Mouse (Mus musculus): ENCODE data around the gene Zc3h10. TPM values are rescaled to one million over a fixed set of nuclear protein-coding genes. Genes with fewer than 3 reads are reported as not detected.
"Not testable (repeated sequence)": the region's sequence is repeated elsewhere in the genome, so short reads cannot be mapped to it uniquely, and the experiment has no call there.

Gene Zc3h10
- polyA plus RNA-seq, 1 experiment from 2014 or later, result 6.2 TPM

DNA sequence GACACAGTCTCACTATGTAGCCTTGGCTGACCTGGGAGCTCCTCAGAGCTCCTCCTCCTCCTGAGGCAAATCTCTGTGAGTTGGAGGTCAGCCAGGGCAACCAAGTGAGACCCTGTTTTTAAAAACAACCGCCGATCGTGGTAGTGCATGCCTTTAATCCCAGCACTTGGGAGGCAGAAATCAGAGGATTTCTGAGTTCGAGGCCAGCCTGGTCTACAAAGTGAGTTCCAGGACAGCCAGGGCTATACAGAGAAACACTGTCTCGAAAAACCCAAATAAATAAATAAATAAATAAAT lies 42.3 kb downstream of the Zc3h10 start:
- peak overlapping the region; percentile 44; the same call in 1 of the 2 replicates for H3K4me2 ChIP-seq

DNA sequence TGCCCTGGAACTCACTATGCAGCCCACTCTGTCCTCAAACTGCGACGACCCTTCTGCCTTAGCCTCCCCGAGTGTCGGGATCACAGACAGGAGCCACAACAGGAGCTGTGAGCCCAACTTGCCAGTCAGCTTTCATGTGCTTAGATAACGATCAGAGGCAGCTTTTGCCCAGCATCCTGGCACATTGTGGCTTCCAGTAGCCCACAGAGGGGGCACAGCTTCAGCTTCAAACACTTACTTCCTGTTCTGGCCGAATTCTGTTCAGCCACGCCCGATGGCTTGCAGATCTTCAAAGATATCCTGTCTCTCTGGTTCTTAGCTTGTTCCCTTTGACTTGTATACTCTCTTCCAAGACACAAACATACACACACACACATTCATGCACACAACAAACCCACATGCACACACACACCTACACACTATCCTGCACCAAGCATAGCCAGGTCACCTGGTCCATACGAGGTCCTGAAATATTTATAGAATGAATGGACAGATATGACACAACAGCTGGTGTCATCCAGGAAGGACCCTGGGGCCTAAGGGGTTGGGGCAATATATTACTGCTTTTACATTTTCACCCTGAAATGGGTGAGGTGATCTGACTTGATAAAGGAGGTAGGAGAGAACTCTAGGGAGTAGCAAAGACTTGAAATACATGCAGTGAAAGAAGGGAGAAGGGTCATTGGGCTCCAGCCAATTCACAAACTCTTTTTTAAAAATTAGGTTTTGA lies 42.8 kb downstream of the Zc3h10 start:
- H3K27me3 ChIP-seq, result no peaks in the 10 kb centered on the region
- H3K36me3 ChIP-seq, result peaks cover 1% of the 10 kb centered on the region
- no peak overlapping the region for H3K4me3 ChIP-seq (replicated peaks)
- peak overlapping the region; percentile 56 for H3K9ac ChIP-seq
- H3K9me3 ChIP-seq (replicated peaks), result no peaks in the 10 kb centered on the region
- no peak for DNase-seq
- peak; percentile 29 for ATAC-seq (ENCODE audit: low read depth)
- 16% methylated on average over 9 of the region's 9 CpGs for WGBS (ENCODE audit: insufficient replicate concordance)
- peak overlapping the region; percentile 44 for H3K4me2 ChIP-seq
- peaks cover 47% of the 10 kb centered on the region for H3K4me1 ChIP-seq (replicated peaks)
- H3K27ac ChIP-seq, result peak overlapping the region; percentile 72

More for the DNA sequence above, 42.3 kb downstream of the Zc3h10 start:
- not testable (repeated sequence) for DNase-seq; H3K27me3 ChIP-seq; H3K9ac ChIP-seq; H3K4me3 ChIP-seq (replicated peaks); ATAC-seq (ENCODE audit: low read depth); H3K9me3 ChIP-seq (replicated peaks); H3K36me3 ChIP-seq
- Histone ChIP-seq H3K4me1 (replicated peaks) (peaks cover 47% of the 10 kb centered on the region), H3K27ac (peak overlapping the region; percentile 72)
- 73% methylated on average over 5 of the region's 5 CpGs for whole genome bisulfite sequencing (ENCODE audit: insufficient replicate concordance)

DNA sequence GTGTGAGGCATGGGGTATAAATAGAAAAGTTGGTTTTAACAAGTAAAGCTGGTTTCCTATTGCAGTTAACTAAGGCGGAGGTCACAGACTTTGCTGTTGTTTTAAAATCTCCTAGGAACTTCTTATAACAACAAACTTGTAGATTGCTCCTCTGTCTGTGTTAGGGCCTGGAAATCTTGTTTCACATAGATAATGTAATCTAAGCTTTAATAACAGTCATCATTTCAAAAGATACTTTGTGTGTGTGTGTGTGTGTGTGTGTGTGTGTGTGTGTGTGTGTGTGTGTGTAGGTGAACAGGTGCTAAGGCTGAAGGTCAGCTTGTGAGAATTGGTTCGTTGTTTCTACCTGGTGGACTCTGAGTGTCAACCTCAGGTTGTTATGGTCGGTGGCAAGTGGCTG lies 43.6 kb downstream of the Zc3h10 start:
- H3K4me1 ChIP-seq (replicated peaks), result peaks cover 54% of the 10 kb centered on the region
- no peak overlapping the region for H3K4me2 ChIP-seq
- H3K9me3 ChIP-seq (replicated peaks), result no peaks in the 10 kb centered on the region
- H3K27me3 ChIP-seq, result no peaks in the 10 kb centered on the region
- no peak for ATAC-seq (ENCODE audit: low read depth)
- 59% methylated on average over 3 of the region's 3 CpGs for WGBS (ENCODE audit: insufficient replicate concordance)
- H3K36me3 ChIP-seq, result no peaks in the 10 kb centered on the region
- DNase-seq, result no peak
- H3K27ac ChIP-seq, result peak overlapping the region; percentile 72; the same call in 1 of the 2 replicates
- H3K9ac ChIP-seq, result no peak overlapping the region
- H3K4me3 ChIP-seq (replicated peaks), result no peak overlapping the region

DNA sequence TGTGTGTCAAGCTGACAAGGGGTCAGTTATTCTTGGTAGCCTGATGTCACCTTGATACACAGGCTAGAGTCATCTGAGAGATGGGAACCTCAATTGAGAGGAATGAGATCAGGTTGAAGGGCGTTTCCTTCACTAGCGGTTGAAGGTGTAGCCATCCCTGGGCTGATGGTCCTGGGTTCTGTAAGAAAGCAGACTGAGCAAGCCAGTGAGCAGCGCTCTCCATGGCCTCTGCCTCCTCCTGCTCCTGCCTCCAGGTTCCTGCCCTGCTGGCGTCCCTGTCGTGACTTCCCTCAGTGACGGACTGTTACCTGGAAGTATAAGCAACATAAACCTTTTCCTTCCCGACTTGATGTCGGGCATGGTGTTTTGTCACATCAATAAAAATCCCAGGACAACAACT lies 44.0 kb downstream of the Zc3h10 start:
- no peak for DNase-seq
- Histone ChIP-seq H3K9ac (no peak overlapping the region), H3K36me3 (no peaks in the 10 kb centered on the region), H3K27me3 (no peaks in the 10 kb centered on the region), H3K4me1 (replicated peaks) (peaks cover 54% of the 10 kb centered on the region), H3K4me2 (no peak overlapping the region), H3K9me3 (replicated peaks) (no peaks in the 10 kb centered on the region), H3K4me3 (replicated peaks) (no peak overlapping the region), H3K27ac (0 out of 2 replicates have a peak overlapping the region, but pooled peaks have one; percentile 3)
- ATAC-seq (ENCODE audit: low read depth), result no peak
- 79% methylated on average over 8 of the region's 8 CpGs for WGBS (ENCODE audit: insufficient replicate concordance)

DNA sequence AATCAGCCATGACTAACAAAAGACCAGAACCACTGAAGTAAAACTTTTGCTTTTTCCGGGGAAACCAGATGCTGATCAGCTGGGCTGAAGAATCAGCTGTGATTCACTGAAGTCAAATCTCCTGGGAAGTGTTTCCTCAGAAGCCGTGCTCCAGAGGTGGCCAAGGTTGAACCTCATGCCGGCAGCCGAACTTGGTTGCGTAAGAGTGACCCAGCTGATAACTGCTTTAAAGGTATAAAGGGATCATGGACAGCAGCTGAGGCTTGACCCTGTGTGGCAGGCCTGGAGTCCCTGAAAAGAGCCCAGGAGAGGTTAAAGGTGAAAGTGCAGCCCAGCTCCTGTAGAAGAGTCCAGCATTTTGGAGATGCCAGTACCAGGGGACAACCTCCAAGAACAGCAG lies 45.2 kb downstream of the Zc3h10 start:
- H3K27ac ChIP-seq, result peak overlapping the region; percentile 64
- H3K9ac ChIP-seq, result no peak overlapping the region
- H3K4me3 ChIP-seq (replicated peaks), result no peak overlapping the region
- DNase-seq (no peak), ATAC-seq (ENCODE audit: low read depth) (no peak)
- WGBS (ENCODE audit: insufficient replicate concordance), result 65% methylated on average over 5 of the region's 5 CpGs
- H3K36me3 ChIP-seq, result no peaks in the 10 kb centered on the region
- no peaks in the 10 kb centered on the region for H3K27me3 ChIP-seq
- H3K4me1 ChIP-seq (replicated peaks), result peaks cover 66% of the 10 kb centered on the region
- H3K4me2 ChIP-seq, result no peak overlapping the region
- H3K9me3 ChIP-seq (replicated peaks), result no peaks in the 10 kb centered on the region

DNA sequence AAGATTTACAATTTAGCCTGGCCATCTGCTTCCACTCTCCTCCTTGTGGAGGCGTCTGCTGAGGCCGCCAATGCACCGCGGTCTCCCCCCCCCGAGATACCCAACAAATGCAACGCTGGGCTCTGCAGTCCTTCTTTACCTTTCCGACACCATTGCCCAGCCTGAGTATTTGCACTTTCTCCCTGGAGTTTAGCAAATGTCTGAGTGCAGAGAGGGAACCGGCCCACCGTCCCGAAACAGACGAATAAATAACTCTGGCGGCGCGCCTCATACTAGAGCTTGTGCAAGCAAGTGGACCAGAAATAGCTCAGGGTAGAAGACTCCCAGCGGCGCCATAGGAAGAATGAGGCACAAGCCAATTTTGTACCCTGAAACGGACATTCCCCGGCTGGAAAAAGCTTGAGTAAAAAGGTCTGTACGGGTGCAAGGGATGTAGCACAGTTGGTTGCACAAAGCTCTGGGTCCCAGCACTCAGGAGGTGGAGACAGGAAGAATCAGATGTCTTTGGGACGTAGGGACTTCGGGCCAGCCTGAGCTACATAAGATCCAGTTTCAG lies 48.4 kb downstream of the Zc3h10 start:
- peaks cover 83% of the 10 kb centered on the region for H3K4me1 ChIP-seq (replicated peaks)
- H3K27me3 ChIP-seq, result no peaks in the 10 kb centered on the region
- WGBS (ENCODE audit: insufficient replicate concordance), result 1% methylated on average over 21 of the region's 21 CpGs
- H3K4me3 ChIP-seq (replicated peaks), result peak overlapping the region; percentile 73
- H3K9me3 ChIP-seq (replicated peaks), result no peaks in the 10 kb centered on the region
- peak; percentile 42 for DNase-seq
- H3K9ac ChIP-seq, result peak overlapping the region; percentile 82
- H3K27ac ChIP-seq, result peak overlapping the region; percentile 86
- ATAC-seq (ENCODE audit: low read depth), result peak; percentile 44
- H3K4me2 ChIP-seq, result peak overlapping the region; percentile 93
- H3K36me3 ChIP-seq, result no peaks in the 10 kb centered on the region

DNA sequence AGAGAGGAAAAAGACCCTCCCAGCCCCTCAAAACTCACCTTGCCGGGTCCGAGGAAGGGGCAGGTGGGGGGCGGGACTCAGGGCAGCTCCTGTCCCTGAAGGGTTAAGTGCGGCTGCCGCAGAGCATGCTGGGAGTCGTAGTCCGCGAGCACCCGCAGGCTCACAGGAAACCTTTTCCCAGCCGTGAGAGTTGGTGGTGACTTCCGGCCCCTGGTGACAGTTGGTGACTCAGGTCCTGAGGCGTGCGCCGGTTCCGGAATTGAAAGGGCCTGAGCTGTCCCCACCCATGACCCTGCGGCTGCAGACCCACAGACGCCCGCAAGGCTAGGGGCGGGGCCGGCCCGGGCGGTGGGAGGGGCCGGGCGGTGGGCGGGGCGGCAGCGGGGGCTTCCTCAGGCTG lies 49.0 kb downstream of the Zc3h10 start, which contains the start of gene Myl6b:
TSS of gene Myl6b (minus strand) at position 96 of the 400 bp plus-strand sequence.
- peak within 1 kb of the TSS; percentile 93 for H3K4me2 ChIP-seq
- H3K9ac ChIP-seq, result peak within 1 kb of the TSS; percentile 82
- H3K9me3 ChIP-seq (replicated peaks), result no peaks in the 10 kb centered on the region
- H3K4me1 ChIP-seq (replicated peaks), result peaks cover 77% of the 10 kb centered on the region
- no peaks in the 10 kb centered on the region for H3K36me3 ChIP-seq
- H3K27me3 ChIP-seq, result no peaks in the 10 kb centered on the region
- DNase-seq, result peak; percentile 95
- ATAC-seq (ENCODE audit: low read depth), result peak; percentile 89
- WGBS (ENCODE audit: insufficient replicate concordance), result under 1% methylated on average over 27 of the region's 27 CpGs
- H3K27ac ChIP-seq, result peak within 1 kb of the TSS; percentile 86
- H3K4me3 ChIP-seq (replicated peaks), result peak within 1 kb of the TSS; percentile 73

DNA sequence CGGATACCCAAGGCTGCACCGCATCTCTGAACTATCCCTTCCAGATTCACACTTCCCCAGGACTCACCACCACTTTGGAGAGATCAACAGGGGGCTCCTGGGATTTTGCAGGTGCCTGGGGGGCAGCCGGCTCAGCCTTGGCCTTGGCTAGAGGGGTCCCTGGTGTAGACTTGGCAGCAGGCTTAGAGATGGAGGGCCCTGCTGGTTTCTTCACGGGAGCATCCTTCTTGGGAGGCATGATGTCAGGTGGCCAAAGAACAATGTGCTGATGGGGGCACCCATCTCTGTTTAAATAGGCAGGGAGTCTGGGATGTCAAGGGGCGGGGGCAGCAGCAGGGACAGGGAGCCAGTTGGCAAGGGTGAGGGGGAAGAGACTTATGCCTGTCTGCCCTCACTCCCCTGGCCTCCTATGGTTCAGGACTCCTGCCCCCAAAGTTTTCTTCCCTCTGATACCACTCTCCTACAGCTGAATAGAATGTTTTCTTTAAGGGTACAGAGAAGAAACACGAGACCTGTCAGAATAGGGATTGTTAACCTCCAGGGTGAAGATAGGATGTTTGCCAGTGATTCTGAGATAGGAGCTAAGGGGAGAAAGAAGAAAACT lies 50.3 kb downstream of the Zc3h10 start:
- no peaks in the 10 kb centered on the region for H3K27me3 ChIP-seq
- ATAC-seq (ENCODE audit: low read depth), result no peak

DNA sequence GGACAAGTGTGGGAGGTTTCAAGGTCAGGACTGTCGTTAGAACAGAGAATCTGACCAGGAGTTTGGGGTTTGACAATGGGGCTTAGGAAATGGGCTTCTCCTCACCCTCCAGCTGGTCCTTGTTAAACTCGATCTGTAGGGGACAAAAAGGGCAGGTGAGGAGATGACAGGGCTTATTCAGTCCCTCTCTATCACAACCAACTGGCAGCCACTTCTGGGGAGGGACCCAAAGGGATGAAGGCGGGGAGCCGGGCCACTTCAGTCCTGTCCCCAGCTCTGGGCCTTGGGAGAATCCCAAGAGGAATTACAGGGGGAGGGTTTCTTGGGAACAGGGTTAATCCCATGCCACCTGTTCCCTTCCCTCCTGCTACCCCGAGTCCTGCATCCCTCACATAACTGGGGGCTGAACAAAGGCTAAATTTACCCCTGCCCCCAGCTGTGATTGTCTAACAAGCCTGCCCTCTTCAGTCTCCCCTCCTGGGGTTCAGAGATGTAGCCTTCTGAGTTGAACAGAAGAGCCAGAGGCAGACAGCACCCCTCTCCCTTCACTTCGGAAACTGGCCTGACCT lies 51.0 kb downstream of the Zc3h10 start:
- no peak overlapping the region for H3K4me3 ChIP-seq (replicated peaks)
- no peak overlapping the region for H3K9ac ChIP-seq
- WGBS (ENCODE audit: insufficient replicate concordance), result 63% methylated on average over 6 of the region's 6 CpGs
- H3K9me3 ChIP-seq (replicated peaks), result no peaks in the 10 kb centered on the region
- no peak overlapping the region for H3K4me2 ChIP-seq
- H3K36me3 ChIP-seq, result peaks cover 7% of the 10 kb centered on the region
- ATAC-seq (ENCODE audit: low read depth) (no peak), DNase-seq (no peak)
- H3K27ac ChIP-seq, result 0 out of 2 replicates have a peak overlapping the region, but pooled peaks have one; percentile 39
- H3K4me1 ChIP-seq (replicated peaks), result peaks cover 76% of the 10 kb centered on the region
- no peaks in the 10 kb centered on the region for H3K27me3 ChIP-seq

More for the DNA sequence above, 50.3 kb downstream of the Zc3h10 start:
- no peak overlapping the region for H3K9ac ChIP-seq
- H3K27ac ChIP-seq, result no peak overlapping the region
- peaks cover under 1% of the 10 kb centered on the region for H3K36me3 ChIP-seq
- DNase-seq, result no peak
- H3K4me1 ChIP-seq (replicated peaks), result peaks cover 75% of the 10 kb centered on the region
- H3K4me3 ChIP-seq (replicated peaks), result no peak overlapping the region
- no peaks in the 10 kb centered on the region for H3K9me3 ChIP-seq (replicated peaks)
- H3K4me2 ChIP-seq, result no peak overlapping the region
- WGBS (ENCODE audit: insufficient replicate concordance), result 66% methylated on average over 6 of the region's 6 CpGs

DNA sequence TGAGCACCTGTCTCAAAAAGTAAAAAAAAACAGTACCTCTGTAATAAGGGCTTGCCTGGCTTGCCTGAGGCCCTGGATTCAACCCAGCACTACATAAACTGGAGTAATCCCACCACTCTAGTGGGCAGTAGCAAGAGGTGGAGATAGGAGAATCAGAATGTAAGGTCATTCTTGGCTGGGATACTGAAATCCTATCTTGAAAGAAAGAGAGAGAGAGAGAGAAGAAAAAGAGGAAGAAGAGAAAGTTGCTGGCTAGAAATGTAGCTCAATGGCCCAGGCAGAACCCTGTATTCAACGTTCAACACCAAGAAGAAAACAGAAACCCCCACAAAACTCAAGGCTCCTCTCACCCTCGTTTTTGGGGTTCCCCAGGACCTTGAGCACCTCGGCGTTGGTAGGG lies 51.7 kb downstream of the Zc3h10 start:
- H3K4me3 ChIP-seq (replicated peaks), result no peak overlapping the region
- WGBS (ENCODE audit: insufficient replicate concordance), result 64% methylated on average over 4 of the region's 4 CpGs
- H3K9ac ChIP-seq, result peak overlapping the region; percentile 93
- H3K9me3 ChIP-seq (replicated peaks), result no peaks in the 10 kb centered on the region
- H3K4me2 ChIP-seq, result no peak overlapping the region
- ATAC-seq (ENCODE audit: low read depth), result no peak
- no peak for DNase-seq
- peak overlapping the region; percentile 39; the same call in 1 of the 2 replicates for H3K27ac ChIP-seq
- peaks cover 14% of the 10 kb centered on the region for H3K36me3 ChIP-seq
- peaks cover 80% of the 10 kb centered on the region for H3K4me1 ChIP-seq (replicated peaks)
- H3K27me3 ChIP-seq, result no peaks in the 10 kb centered on the region

DNA sequence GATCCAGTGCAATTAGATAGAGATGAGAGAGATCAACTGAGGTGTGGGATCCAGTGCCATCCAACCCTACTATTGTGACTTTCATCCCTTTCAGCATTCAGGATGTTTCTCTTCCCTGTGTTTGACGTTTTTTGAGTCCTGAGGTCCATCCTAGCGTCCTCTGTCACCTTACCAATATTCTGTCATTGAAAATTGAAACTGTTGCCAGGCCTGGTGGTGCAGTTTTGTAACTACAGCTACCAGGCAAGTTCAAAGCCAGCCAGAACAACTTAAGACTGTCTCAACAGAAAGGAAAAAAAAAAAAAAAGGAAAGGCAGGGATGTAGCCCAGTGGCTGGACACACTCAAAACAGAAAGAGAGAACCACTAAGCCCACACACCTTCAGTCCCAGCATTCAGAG lies 52.3 kb downstream of the Zc3h10 start:
- peaks cover 80% of the 10 kb centered on the region for H3K4me1 ChIP-seq (replicated peaks)
- H3K36me3 ChIP-seq, result peaks cover 20% of the 10 kb centered on the region
- peak overlapping the region; percentile 93 for H3K4me2 ChIP-seq
- H3K27ac ChIP-seq, result peak overlapping the region; percentile 91
- peak overlapping the region; percentile 88 for H3K4me3 ChIP-seq (replicated peaks)
- WGBS (ENCODE audit: insufficient replicate concordance), result 57% methylated on average over 2 of the region's 2 CpGs
- H3K9ac ChIP-seq, result peak overlapping the region; percentile 93
- ATAC-seq (ENCODE audit: low read depth), result no peak
- no peaks in the 10 kb centered on the region for H3K9me3 ChIP-seq (replicated peaks)
- no peaks in the 10 kb centered on the region for H3K27me3 ChIP-seq
- no peak for DNase-seq
